Mouse (Mus musculus): Measurements from ENCODE around the gene Hs3st2.

GRCm38 (mm10) chr7:121491455-121492005, 99.9 kb downstream of the Hs3st2 start:
- TF ChIP-seq POLR2A (IDR thresholded peaks at IDR 0.05; ENCODE audit: extremely low read depth, insufficient read depth, low read length): no peak
- no peak for TF ChIP-seq CTCF (IDR thresholded peaks at IDR 0.05; ENCODE audit: extremely low read depth, insufficient read depth, low read length)
